Mouse (Mus musculus): ENCODE results near the gene Spint1. TPM values are rescaled to one million over a fixed set of nuclear protein-coding genes. Genes with fewer than 3 reads are reported as not detected.

The Spint1 gene
- polyA plus RNA-seq, 1 experiment from 2014 or later, result 0.52 TPM

DNA sequence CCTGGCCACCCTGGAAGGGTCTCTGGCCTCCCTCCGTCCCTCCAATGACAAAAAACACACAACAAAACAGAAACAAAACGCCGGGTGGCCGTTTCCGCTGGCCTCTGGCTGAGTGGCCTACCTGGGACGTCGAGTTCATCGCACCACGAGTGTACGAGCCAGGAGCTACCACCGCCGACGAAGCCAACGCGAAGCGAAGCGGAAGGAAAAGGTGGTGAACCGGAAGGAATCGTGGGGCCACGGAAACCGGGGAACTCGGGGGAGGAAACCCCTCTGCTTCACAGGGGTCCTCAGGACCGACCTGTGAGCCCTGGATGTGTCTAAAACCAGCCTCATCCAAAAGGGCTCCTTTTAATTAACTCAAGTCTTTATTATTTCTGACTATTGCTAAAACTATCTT lies 40.6 kb downstream of the Spint1 start:
- Histone ChIP-seq H3K27ac (no peak overlapping the region), H3K4me2 (no peak overlapping the region), H3K36me3 (ENCODE audit: poor library complexity, severe bottlenecking) (no peaks in the 10 kb centered on the region), H3K9ac (no peak overlapping the region), H3K27me3 (peaks cover 5% of the 10 kb centered on the region; the same call in 1 of the 2 replicates), H3K4me1 (no peaks in the 10 kb centered on the region), H3K4me3 (no peak overlapping the region), H3K9me3 (replicated peaks) (no peaks in the 10 kb centered on the region)
- 86% methylated on average over 23 of the region's 23 CpGs for WGBS
- no peak for ATAC-seq

DNA sequence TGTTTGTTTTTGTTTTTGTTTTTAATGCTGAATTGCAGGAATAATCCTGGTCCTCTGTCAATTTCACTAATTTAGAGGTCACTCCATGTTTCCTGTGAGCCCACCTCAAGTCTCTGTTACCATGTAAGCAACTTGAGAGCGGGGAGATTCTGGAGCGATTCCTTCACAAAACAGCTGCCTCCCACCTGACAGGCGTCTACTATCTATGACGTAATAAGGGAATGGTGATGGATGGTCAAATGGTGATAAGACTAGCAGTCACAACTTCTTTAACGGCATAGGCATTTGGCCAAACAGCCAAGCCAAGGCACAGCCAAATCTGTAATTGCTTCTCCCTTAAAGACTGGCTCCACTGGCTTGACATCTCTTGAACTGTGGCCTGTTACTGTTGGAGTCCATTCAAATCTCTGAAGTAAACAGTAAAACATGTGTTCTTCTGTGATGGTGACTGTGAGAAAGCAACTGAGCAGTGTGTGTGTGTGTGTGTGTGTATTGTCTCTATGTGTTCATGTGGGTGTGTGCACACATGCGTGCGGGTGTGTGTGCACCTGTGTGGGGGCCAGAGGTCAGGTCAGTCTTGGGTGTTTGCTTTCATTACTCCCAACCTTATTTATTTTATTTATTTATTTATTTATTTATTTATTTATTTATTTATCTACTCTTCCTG lies 44.9 kb downstream of the Spint1 start:
- no peaks in the 10 kb centered on the region for H3K9me3 ChIP-seq (replicated peaks)
- no peak overlapping the region for H3K27ac ChIP-seq
- H3K4me3 ChIP-seq, result no peak overlapping the region
- ATAC-seq, result no peak
- no peak overlapping the region for H3K4me2 ChIP-seq
- H3K4me1 ChIP-seq, result no peaks in the 10 kb centered on the region
- H3K9ac ChIP-seq, result no peak overlapping the region
- 94% methylated on average over 7 of the region's 7 CpGs for WGBS
- H3K27me3 ChIP-seq, result no peaks in the 10 kb centered on the region
- no peaks in the 10 kb centered on the region for H3K36me3 ChIP-seq (ENCODE audit: poor library complexity, severe bottlenecking)

DNA sequence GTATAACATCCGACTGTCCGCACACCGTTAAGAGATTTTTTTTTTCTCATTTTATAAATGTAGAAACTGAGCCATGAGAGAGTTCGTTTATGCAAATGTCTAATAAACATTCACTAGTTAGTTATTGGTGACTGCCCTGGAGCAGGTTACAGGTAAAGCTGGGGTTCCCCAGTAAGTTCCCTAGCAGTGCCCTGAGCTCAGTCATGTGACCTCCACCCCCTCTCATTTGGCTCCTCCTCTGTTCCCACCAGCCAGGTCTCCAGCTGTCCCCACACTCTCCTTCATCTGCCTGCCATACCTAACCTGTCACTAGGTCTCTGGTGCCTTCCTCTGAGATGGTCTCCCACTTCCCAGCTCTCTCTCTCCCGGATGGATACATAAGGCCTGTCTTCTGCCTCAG lies 50.2 kb downstream of the Spint1 start:
- ATAC-seq, result no peak
- peaks cover 22% of the 10 kb centered on the region for H3K4me1 ChIP-seq
- no peak overlapping the region for H3K27ac ChIP-seq
- peaks cover 24% of the 10 kb centered on the region for H3K36me3 ChIP-seq (ENCODE audit: poor library complexity, severe bottlenecking)
- no peaks in the 10 kb centered on the region for H3K27me3 ChIP-seq
- no peaks in the 10 kb centered on the region for H3K9me3 ChIP-seq (replicated peaks)
- 91% methylated on average over 5 of the region's 5 CpGs for WGBS
- H3K4me2 ChIP-seq, result no peak overlapping the region
- H3K4me3 ChIP-seq, result no peak overlapping the region
- H3K9ac ChIP-seq, result no peak overlapping the region

DNA sequence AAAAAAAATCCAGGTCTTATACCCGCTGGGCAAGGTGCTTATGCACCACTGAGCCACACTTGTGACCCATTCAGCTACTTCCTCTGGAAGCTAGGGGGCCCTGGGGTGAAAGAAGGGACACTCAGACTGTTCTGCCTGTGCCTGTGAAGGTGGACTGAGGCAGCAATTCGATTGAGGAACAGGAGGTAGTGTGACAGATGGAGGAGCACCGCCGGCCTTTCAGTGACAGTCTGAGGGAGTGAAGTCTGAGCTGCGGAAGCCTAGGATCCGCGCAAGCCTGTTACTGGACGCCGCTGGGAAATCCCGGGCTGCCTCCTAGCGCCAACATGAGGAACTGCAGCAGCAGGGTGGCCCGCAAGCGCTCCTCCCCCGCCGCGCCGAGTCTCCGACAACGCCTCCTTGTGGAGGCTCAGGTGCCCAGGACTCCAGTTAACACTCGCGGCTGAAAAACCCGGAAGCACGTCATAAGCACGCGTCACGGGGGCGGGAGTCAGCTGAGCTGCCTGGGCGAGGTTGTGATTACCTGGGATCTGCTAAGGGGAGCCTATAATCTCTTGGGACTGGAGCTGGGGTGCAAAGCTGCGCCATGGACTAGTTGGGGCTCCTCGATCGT lies 51.2 kb downstream of the Spint1 start, which contains the start of gene Vps18:
Vps18 (plus strand) TSS at position 471 of the 613 bp plus-strand sequence.
- Histone ChIP-seq H3K4me1 (peaks cover 22% of the 10 kb centered on the region), H3K36me3 (ENCODE audit: poor library complexity, severe bottlenecking) (peaks cover 34% of the 10 kb centered on the region), H3K9ac (peak within 1 kb of the TSS; percentile 77), H3K4me3 (peak within 1 kb of the TSS; percentile 62), H3K9me3 (replicated peaks) (no peaks in the 10 kb centered on the region), H3K27me3 (no peaks in the 10 kb centered on the region), H3K4me2 (peak within 1 kb of the TSS; percentile 85), H3K27ac (peak within 1 kb of the TSS; percentile 65; the same call in 1 of the 2 replicates)
- WGBS, result under 1% methylated on average over 31 of the region's 31 CpGs
- peak; percentile 97 for ATAC-seq

DNA sequence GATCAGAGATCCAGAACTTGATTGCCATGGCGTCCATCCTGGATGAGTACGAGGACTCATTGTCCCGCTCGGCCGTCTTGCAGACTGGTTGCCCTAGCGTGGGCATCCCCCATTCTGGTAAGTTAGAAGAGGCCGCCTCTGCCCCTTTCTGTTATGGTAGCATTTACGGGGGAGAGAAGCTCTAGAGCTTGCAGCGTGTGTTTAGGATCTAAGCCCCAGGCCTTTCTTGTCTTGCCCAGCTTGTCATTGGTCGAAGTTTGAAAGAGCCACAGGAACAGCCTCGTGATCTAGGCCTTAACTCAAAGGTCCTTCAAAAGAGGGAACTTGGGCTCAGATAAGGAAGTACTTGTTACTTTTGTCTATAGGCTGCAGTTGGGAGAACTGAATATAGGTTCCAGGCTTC lies 51.9 kb downstream of the Spint1 start:
- peak overlapping the region; percentile 85 for H3K4me2 ChIP-seq
- H3K4me3 ChIP-seq, result peak overlapping the region; percentile 62
- no peaks in the 10 kb centered on the region for H3K9me3 ChIP-seq (replicated peaks)
- peaks cover 41% of the 10 kb centered on the region for H3K36me3 ChIP-seq (ENCODE audit: poor library complexity, severe bottlenecking)
- no peaks in the 10 kb centered on the region for H3K27me3 ChIP-seq
- 2% methylated on average over 11 of the region's 11 CpGs for WGBS
- H3K9ac ChIP-seq, result peak overlapping the region; percentile 77
- H3K27ac ChIP-seq, result no peak overlapping the region
- peaks cover 22% of the 10 kb centered on the region for H3K4me1 ChIP-seq
- ATAC-seq, result peak; percentile 17; the same call in 1 of the 2 replicates

DNA sequence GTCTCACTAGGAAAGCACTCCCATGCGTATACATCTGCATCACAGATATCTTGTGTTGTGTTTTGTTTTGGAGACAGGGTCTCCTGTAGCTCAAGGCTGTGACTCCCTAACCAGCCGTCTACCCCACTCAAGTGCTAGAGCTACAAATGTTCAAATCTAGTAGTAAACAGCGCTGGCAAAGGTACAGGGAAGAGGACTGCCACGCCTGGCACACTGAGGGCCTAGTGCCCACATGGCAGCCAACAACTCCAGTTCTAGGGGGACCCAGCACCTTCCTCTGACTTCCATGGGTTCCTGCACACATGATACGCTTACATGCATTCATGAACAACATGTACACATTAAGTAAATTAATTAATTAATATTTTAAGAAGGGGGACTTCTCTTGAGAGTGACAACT lies 55.1 kb downstream of the Spint1 start:
- ATAC-seq, result no peak
- no peak overlapping the region for H3K27ac ChIP-seq
- H3K36me3 ChIP-seq (ENCODE audit: poor library complexity, severe bottlenecking), result peaks cover 67% of the 10 kb centered on the region
- H3K4me1 ChIP-seq, result peaks cover 22% of the 10 kb centered on the region
- 96% methylated on average over 5 of the region's 5 CpGs for WGBS
- no peaks in the 10 kb centered on the region for H3K27me3 ChIP-seq
- H3K9me3 ChIP-seq (replicated peaks), result no peaks in the 10 kb centered on the region
- no peak overlapping the region for H3K9ac ChIP-seq
- no peak overlapping the region for H3K4me3 ChIP-seq
- no peak overlapping the region for H3K4me2 ChIP-seq

DNA sequence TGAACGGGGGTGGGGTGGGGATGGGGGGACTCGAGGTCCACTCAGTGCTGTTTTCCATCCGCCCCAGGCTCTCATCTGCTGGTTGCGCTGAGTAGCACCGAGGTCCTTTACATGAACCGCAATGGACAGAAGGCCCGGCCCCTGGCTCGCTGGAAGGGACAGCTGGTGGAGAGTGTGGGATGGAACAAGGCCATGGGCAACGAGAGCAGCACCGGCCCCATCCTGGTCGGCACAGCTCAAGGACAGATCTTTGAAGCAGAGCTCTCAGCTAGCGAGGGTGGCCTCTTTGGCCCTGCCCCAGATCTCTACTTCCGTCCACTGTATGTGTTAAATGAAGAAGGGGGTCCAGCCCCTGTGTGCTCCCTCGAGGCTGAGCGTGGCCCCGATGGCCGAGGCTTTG lies 55.7 kb downstream of the Spint1 start:
- no peak for ATAC-seq
- 94% methylated on average over 17 of the region's 17 CpGs for WGBS
- peaks cover 73% of the 10 kb centered on the region for H3K36me3 ChIP-seq (ENCODE audit: poor library complexity, severe bottlenecking)

DNA sequence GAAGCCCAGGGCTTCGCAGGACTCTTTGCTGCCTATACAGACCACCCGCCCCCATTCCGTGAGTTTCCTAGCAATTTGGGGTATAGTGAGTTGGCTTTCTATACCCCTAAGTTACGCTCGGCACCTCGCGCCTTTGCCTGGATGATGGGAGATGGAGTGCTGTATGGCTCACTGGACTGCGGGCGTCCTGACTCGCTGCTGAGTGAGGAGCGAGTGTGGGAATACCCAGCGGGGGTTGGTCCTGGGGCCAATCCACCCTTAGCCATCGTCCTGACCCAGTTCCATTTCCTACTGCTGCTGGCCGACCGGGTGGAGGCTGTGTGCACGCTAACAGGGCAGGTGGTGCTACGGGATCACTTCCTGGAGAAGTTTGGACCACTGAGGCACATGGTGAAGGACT lies 56.1 kb downstream of the Spint1 start:
- peaks cover 78% of the 10 kb centered on the region for H3K36me3 ChIP-seq (ENCODE audit: poor library complexity, severe bottlenecking)
- H3K4me1 ChIP-seq, result peaks cover 15% of the 10 kb centered on the region
- no peak overlapping the region for H3K27ac ChIP-seq
- WGBS, result 95% methylated on average over 17 of the region's 17 CpGs
- H3K4me3 ChIP-seq, result no peak overlapping the region
- H3K27me3 ChIP-seq, result no peaks in the 10 kb centered on the region
- no peak overlapping the region for H3K9ac ChIP-seq
- H3K9me3 ChIP-seq (replicated peaks), result no peaks in the 10 kb centered on the region
- no peak for ATAC-seq
- H3K4me2 ChIP-seq, result no peak overlapping the region

More for the DNA sequence above, 55.7 kb downstream of the Spint1 start:
- no peaks in the 10 kb centered on the region for H3K9me3 ChIP-seq (replicated peaks)
- no peak overlapping the region for H3K4me3 ChIP-seq
- H3K27ac ChIP-seq, result no peak overlapping the region
- no peak overlapping the region for H3K4me2 ChIP-seq
- H3K4me1 ChIP-seq, result peaks cover 19% of the 10 kb centered on the region
- H3K27me3 ChIP-seq, result no peaks in the 10 kb centered on the region
- H3K9ac ChIP-seq, result no peak overlapping the region

DNA sequence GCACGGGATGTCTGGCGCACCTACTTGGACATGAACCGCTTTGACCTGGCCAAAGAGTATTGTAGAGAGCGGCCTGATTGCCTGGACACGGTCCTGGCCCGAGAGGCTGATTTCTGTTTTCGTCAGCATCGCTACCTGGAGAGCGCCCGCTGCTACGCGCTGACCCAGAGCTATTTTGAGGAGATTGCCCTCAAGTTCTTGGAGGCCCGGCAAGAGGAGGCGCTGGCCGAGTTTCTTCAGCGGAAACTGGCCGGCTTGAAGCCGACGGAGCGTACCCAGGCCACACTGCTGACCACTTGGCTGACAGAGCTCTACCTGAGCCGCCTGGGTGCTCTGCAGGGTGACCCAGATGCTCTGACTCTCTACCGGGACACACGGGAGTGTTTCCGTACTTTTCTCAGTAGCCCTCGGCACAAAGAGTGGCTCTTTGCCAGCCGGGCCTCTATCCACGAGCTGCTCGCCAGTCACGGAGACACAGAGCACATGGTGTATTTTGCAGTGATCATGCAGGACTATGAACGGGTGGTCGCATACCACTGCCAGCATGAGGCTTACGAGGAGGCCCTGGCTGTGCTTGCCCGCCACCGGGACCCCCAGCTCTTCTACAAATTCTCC lies 56.7 kb downstream of the Spint1 start:
- peaks cover 83% of the 10 kb centered on the region for H3K36me3 ChIP-seq (ENCODE audit: poor library complexity, severe bottlenecking)
- H3K4me3 ChIP-seq, result no peak overlapping the region
- no peak for ATAC-seq
- peaks cover 15% of the 10 kb centered on the region for H3K4me1 ChIP-seq
- H3K27me3 ChIP-seq, result no peaks in the 10 kb centered on the region
- 93% methylated on average over 34 of the region's 34 CpGs for WGBS
- no peak overlapping the region for H3K4me2 ChIP-seq
- H3K9ac ChIP-seq, result no peak overlapping the region
- no peak overlapping the region for H3K27ac ChIP-seq
- no peaks in the 10 kb centered on the region for H3K9me3 ChIP-seq (replicated peaks)

DNA sequence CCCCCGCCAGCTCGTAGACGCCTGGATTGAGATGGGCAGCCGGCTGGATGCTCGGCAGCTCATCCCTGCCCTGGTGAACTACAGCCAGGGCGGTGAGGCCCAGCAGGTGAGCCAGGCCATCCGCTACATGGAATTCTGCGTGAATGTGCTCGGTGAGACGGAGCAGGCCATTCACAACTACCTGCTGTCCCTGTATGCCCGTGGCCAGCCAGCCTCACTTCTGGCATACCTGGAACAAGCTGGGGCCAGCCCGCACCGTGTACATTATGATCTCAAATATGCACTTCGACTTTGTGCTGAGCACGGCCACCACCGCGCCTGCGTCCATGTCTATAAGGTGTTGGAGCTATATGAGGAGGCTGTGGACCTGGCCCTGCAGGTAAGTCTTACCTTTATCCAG lies 57.2 kb downstream of the Spint1 start:
- ATAC-seq, result no peak
- no peaks in the 10 kb centered on the region for H3K27me3 ChIP-seq
- no peak overlapping the region for H3K4me3 ChIP-seq
- peaks cover 11% of the 10 kb centered on the region for H3K4me1 ChIP-seq
- H3K9ac ChIP-seq, result no peak overlapping the region
- no peaks in the 10 kb centered on the region for H3K9me3 ChIP-seq (replicated peaks)
- H3K4me2 ChIP-seq, result no peak overlapping the region
- peaks cover 89% of the 10 kb centered on the region for H3K36me3 ChIP-seq (ENCODE audit: poor library complexity, severe bottlenecking)
- WGBS, result 95% methylated on average over 18 of the region's 18 CpGs
- H3K27ac ChIP-seq, result no peak overlapping the region

DNA sequence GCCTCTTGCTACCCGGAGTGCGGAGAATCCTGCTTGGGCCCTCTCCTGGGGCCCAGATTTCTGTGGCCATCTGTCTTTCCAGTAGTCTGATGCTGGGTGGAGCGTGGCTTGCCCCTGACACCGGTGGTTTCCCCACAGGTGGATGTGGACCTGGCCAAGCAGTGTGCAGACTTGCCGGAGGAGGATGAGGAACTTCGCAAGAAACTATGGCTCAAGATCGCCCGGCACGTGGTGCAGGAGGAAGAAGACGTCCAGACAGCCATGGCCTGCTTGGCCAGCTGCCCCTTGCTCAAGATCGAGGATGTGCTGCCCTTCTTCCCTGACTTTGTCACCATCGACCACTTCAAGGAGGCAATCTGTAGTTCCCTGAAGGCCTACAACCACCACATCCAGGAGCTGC lies 59.6 kb downstream of the Spint1 start:
- H3K9ac ChIP-seq, result no peak overlapping the region
- ATAC-seq, result no peak
- peaks cover 19% of the 10 kb centered on the region for H3K4me1 ChIP-seq
- H3K36me3 ChIP-seq (ENCODE audit: poor library complexity, severe bottlenecking), result peaks cover 74% of the 10 kb centered on the region
- 94% methylated on average over 12 of the region's 12 CpGs for WGBS
- no peak overlapping the region for H3K4me2 ChIP-seq
- no peaks in the 10 kb centered on the region for H3K9me3 ChIP-seq (replicated peaks)
- no peak overlapping the region for H3K4me3 ChIP-seq
- no peak overlapping the region for H3K27ac ChIP-seq
- no peaks in the 10 kb centered on the region for H3K27me3 ChIP-seq

DNA sequence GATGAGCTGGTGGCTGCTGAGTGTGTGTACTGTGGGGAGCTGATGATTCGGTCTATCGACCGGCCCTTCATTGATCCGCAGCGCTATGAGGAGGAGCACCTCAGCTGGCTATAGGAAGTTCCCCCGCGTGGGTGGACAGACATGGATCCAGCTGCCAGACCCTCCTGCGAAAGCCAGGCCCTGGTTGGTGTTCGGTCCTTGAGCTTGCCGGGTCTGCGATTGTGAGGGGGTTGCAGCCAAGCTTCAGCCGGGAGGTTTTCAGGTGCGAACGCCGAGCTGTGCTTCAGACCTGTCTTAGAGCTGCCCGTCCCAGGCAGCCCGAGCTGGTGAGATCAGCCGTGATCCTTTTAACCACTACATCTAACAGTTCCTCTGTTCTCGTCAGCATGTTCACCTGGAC lies 60.3 kb downstream of the Spint1 start:
- Histone ChIP-seq H3K9me3 (replicated peaks) (no peaks in the 10 kb centered on the region), H3K27me3 (no peaks in the 10 kb centered on the region), H3K27ac (no peak overlapping the region), H3K4me1 (peaks cover 22% of the 10 kb centered on the region), H3K4me2 (no peak overlapping the region), H3K36me3 (ENCODE audit: poor library complexity, severe bottlenecking) (peaks cover 67% of the 10 kb centered on the region), H3K9ac (no peak overlapping the region), H3K4me3 (no peak overlapping the region)
- no peak for ATAC-seq
- 95% methylated on average over 19 of the region's 19 CpGs for WGBS

Measured in forebrain, embryonic 13.5 days (tissue).